Mouse (Mus musculus): ENCODE measurements around the gene Ldha.

DNA sequence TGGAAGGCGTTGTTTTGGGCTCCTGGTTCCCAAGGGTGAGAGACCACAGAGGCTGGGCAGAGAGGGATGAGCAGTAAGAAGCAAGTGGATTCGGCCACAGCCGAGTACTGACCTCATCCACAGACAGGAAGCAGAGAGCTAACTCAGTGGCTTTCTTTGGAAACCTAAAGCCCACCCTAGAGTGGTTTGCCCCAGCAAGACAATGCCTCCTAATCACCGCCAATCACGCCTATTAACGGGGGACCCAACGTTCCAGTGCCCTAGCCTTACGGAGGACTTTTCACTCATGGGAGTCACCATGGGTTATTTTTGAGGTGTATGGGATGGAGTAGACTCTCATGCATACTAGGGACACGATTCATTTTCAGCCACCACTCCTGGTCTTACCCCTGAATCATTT, 12.1 kb downstream of the Ldha start:
- TF ChIP-seq CTCF (IDR thresholded peaks at IDR 0.05; ENCODE audit: control insufficient read depth, insufficient read depth, low read length) (no peak), POLR2A (IDR thresholded peaks at IDR 0.05; ENCODE audit: borderline replicate concordance, control insufficient read depth, low read depth, low read length) (no peak)

All from bone marrow, adult 2 months (tissue).